Mouse (Mus musculus): ENCODE measurements around the gene Plod1.

DNA sequence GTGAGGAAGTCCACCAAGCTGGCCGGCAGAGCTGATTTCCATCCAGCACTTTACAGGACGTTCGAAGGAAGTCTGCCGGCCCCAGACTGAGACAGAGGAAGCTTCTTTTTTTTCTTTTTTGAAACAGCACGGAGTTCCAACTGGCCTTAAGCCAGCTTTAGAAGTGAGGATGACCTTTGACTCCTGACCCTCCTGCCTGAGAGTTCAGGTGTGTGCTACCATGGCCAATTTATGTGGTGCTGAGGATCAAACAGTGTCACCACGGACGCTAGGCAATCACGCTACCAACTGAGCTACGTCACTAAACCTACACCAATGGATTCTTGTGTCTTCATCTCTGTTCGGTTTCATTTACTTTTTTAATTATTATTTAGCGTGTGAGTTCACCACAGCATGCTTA, 14.2 kb downstream of the Plod1 start:
- TF ChIP-seq POLR2A (IDR thresholded peaks at IDR 0.05; ENCODE audit: control insufficient read depth in 1 of 2, insufficient read depth in 1 of 2, low read depth in 1 of 2, low read length in 2 of 2, poor library complexity in 1 of 2), result no peak
- TF ChIP-seq MAX (IDR thresholded peaks at IDR 0.05; ENCODE audit: low read length), result no peak
- no peak for TF ChIP-seq CTCF (IDR thresholded peaks at IDR 0.05 in 2 of 3, conservative IDR thresholded peaks at IDR 0.05 in 1 of 3; ENCODE audit: control insufficient read depth in 1 of 3, insufficient read depth in 1 of 3, low read depth in 2 of 3, low read length in 3 of 3, poor library complexity in 1 of 3, severe bottlenecking in 1 of 3)
- TF ChIP-seq HCFC1 (IDR thresholded peaks at IDR 0.05; ENCODE audit: low read depth, low read length), result no peak
- no peak for TF ChIP-seq EP300 (IDR thresholded peaks at IDR 0.05; ENCODE audit: low read depth in 1 of 2, low read length in 2 of 2)
- no peak for TF ChIP-seq CHD2 (IDR thresholded peaks at IDR 0.05; ENCODE audit: low read length)
- no peak for TF ChIP-seq ZC3H11A (IDR thresholded peaks at IDR 0.05; ENCODE audit: low read depth, low read length)
- TF ChIP-seq GATA1 (IDR thresholded peaks at IDR 0.05; ENCODE audit: low read depth, low read length), result no peak
- no peak for TF ChIP-seq POLR2AphosphoS5 (IDR thresholded peaks at IDR 0.05; ENCODE audit: borderline replicate concordance, low read depth, low read length)

Data from MEL (cell line).